Mouse (Mus musculus): ENCODE measurements around the gene Srl. TPM values are rescaled to one million over a fixed set of nuclear protein-coding genes. Genes with fewer than 3 reads are reported as not detected.

Srl gene
- polyA plus RNA-seq, 1 experiment from 2014 or later = 22.1 TPM

Other genes starting within 250 kb of the Srl start
- 1.2 and 1.5 TPM in 2 replicates for gene Adcy9, start 121.3 kb downstream of the Srl start, polyA plus RNA-seq (2015; fragmentation: Nextera tagmentation; extraction: Ambion mirVana)
- 18.4 and 19.6 TPM in 2 replicates for gene Tfap4, start 18.0 kb upstream of the Srl start, polyA plus RNA-seq (2015; fragmentation: Nextera tagmentation; extraction: Ambion mirVana)
- 18.5 and 24.0 TPM in 2 replicates for gene Glis2, start 52.9 kb upstream of the Srl start, polyA plus RNA-seq (2015; fragmentation: Nextera tagmentation; extraction: Ambion mirVana)
- 93.8 and 94.6 TPM in 2 replicates for gene Pam16, start 83.2 kb upstream of the Srl start, polyA plus RNA-seq (2015; fragmentation: Nextera tagmentation; extraction: Ambion mirVana)
- gene Vasn, start 98.1 kb upstream of the Srl start, polyA plus RNA-seq (2015; fragmentation: Nextera tagmentation; extraction: Ambion mirVana) = 25.1 and 25.9 TPM in 2 replicates
- 66.0 and 66.5 TPM in 2 replicates for gene Dnaja3, start 98.2 kb upstream of the Srl start, polyA plus RNA-seq (2015; fragmentation: Nextera tagmentation; extraction: Ambion mirVana)
- 13.4 and 15.2 TPM in 2 replicates for gene Coro7, start 138.0 kb upstream of the Srl start, polyA plus RNA-seq (2015; fragmentation: Nextera tagmentation; extraction: Ambion mirVana)
- gene Nmral1, start 177.5 kb upstream of the Srl start, polyA plus RNA-seq (2015; fragmentation: Nextera tagmentation; extraction: Ambion mirVana) = 78.7 and 81.2 TPM in 2 replicates
- gene Hmox2, start 184.5 kb upstream of the Srl start, polyA plus RNA-seq (2015; fragmentation: Nextera tagmentation; extraction: Ambion mirVana) = 106 and 113 TPM in 2 replicates
- gene Cdip1, start 248.5 kb upstream of the Srl start, polyA plus RNA-seq (2015; fragmentation: Nextera tagmentation; extraction: Ambion mirVana) = 83.2 and 91.1 TPM in 2 replicates